Mouse (Mus musculus) intestine, embryonic 14.5 days (tissue): ENCODE data around the gene P3h2. TPM values are rescaled to one million over a fixed set of nuclear protein-coding genes. Genes with fewer than 3 reads are reported as not detected.

Source experiments
- ATAC-seq: fragments of 200-750 bp; cut with Nextera tagmentation; replicated peaks from 2 replicates; pipeline ENCODE4 v1.8.0; 2017; ENCODE audit warnings: low read depth, moderate number of reproducible peaks, moderate TSS enrichment, moderate library complexity; ENCODE audit not compliant: low FRiP score, low TSS enrichment
- DNase-seq: peaks from one replicate; pipeline ENCODE4 v3.0.0-alpha.2; 2018; ENCODE audit warnings: low spot score
- H3K27ac ChIP-seq: fragments of 300-500 bp; sonication (generic); 2 replicates; pipeline ENCODE4 v1.5.1; 2014; ENCODE audit warnings: low read depth, mild to moderate bottlenecking, control low read depth
- H3K27me3 ChIP-seq: fragments of 300-500 bp; sonication (generic); replicated peaks from 2 replicates; pipeline ENCODE4 v1.6.1; 2014; ENCODE audit warnings: low read length, control low read depth; ENCODE audit not compliant: control insufficient read depth, insufficient read depth
- H3K36me3 ChIP-seq: fragments of 300-500 bp; sonication (generic); 2 replicates; pipeline ENCODE4 v1.6.1; 2014; ENCODE audit warnings: low read length, control low read depth; ENCODE audit not compliant: control insufficient read depth, insufficient read depth
- H3K4me1 ChIP-seq: fragments of 300-500 bp; sonication (generic); replicated peaks from 2 replicates; pipeline ENCODE4 v1.6.1; 2014; ENCODE audit warnings: low read length, control low read depth, mixed read lengths; ENCODE audit not compliant: control insufficient read depth, insufficient read depth
- H3K4me2 ChIP-seq: fragments of 300-500 bp; sonication (generic); 2 replicates; pipeline ENCODE4 v1.6.1; 2014; ENCODE audit warnings: low read length
- H3K4me3 ChIP-seq: fragments of 300-500 bp; sonication (generic); 2 replicates; pipeline ENCODE4 v1.5.1; 2014; ENCODE audit warnings: low read depth, low read length, control low read depth, mixed read lengths
- H3K9ac ChIP-seq: fragments of 300-500 bp; sonication (generic); 2 replicates; pipeline ENCODE4 v1.6.1; 2014; ENCODE audit warnings: mild to moderate bottlenecking, low read length
- H3K9me3 ChIP-seq: fragments of 300-500 bp; sonication (generic); 2 replicates; pipeline ENCODE4 v1.6.1; 2016; ENCODE audit warnings: low read length, control low read depth; ENCODE audit not compliant: control insufficient read depth
- WGBS: fragments of 180-500 bp; shearing (Covaris S2); extraction: QIAGEN DNeasy Blood & Tissue Kit; methylation state at CpG from one replicate; pipeline ENCODE4 v1.1.7; 2014; 5-methylcytosine and 5-hydroxymethylcytosine counted together
- polyA plus RNA-seq: library from polyadenylated mRNA; unstranded; fragments of >200 nt; fragmentation: Nextera tagmentation; extraction: Ambion mirVana; gene quantifications from 2 replicates; pipeline ENCODE4 v1.2.1, GENCODE M21; 2014

Gene P3h2
- polyA plus RNA-seq, result 6.2 and 6.5 TPM in 2 replicates

GRCm38 (mm10) chr16:26105115-26105974 is at the start of gene P3h2:
Gene P3h2, minus strand, starts transcription at chr16:26105784.
- WGBS, result under 1% methylated on average over 97 of the region's 101 CpGs
- Histone ChIP-seq H3K4me2 (peak within 1 kb of the TSS; percentile 72), H3K9ac (peak within 1 kb of the TSS; percentile 75), H3K4me3 (peak within 1 kb of the TSS; percentile 67), H3K4me1 (no peaks in the 10 kb centered on the region; the same call in 1 of the 2 replicates), H3K27me3 (no peaks in the 10 kb centered on the region), H3K27ac (peak within 1 kb of the TSS; percentile 95), H3K36me3 (no peaks in the 10 kb centered on the region), H3K9me3 (no peaks in the 10 kb centered on the region)
- DNase-seq (peak; percentile 86), ATAC-seq (peak; percentile 93)

- H3K9ac ChIP-seq, result no peak overlapping the region
- no peak for ATAC-seq
Observed at GRCm38 (mm10) chr16:26152258-26152657, 46.7 kb upstream of the P3h2 start.

GRCm38 (mm10) chr16:26150943-26151342 is 45.4 kb upstream of the P3h2 start:
- no peaks in the 10 kb centered on the region for H3K4me1 ChIP-seq
- no peak overlapping the region for H3K4me3 ChIP-seq
- no peak overlapping the region for H3K27ac ChIP-seq
- ATAC-seq (no peak), DNase-seq (no peak)
- no peaks in the 10 kb centered on the region for H3K36me3 ChIP-seq
- no peak overlapping the region for H3K9ac ChIP-seq
- H3K27me3 ChIP-seq, result no peaks in the 10 kb centered on the region
- H3K9me3 ChIP-seq, result no peaks in the 10 kb centered on the region
- 72% methylated on average over 1 of the region's 1 CpGs for WGBS
- H3K4me2 ChIP-seq, result no peak overlapping the region

More at GRCm38 (mm10) chr16:26152258-26152657, 46.7 kb upstream of the P3h2 start:
- no peaks in the 10 kb centered on the region for H3K4me1 ChIP-seq
- no peak overlapping the region for H3K4me3 ChIP-seq
- H3K27ac ChIP-seq, result no peak overlapping the region
- 87% methylated on average over 2 of the region's 2 CpGs for WGBS
- H3K36me3 ChIP-seq, result no peaks in the 10 kb centered on the region
- DNase-seq, result no peak
- H3K4me2 ChIP-seq, result no peak overlapping the region
- no peaks in the 10 kb centered on the region for H3K27me3 ChIP-seq
- H3K9me3 ChIP-seq, result no peaks in the 10 kb centered on the region

GRCm38 (mm10) chr16:26146853-26147252 is 41.3 kb upstream of the P3h2 start:
- 85% methylated on average over 1 of the region's 1 CpGs for WGBS
- Histone ChIP-seq H3K27ac (no peak overlapping the region), H3K9me3 (no peaks in the 10 kb centered on the region), H3K9ac (no peak overlapping the region), H3K4me2 (no peak overlapping the region), H3K36me3 (no peaks in the 10 kb centered on the region), H3K4me3 (no peak overlapping the region), H3K4me1 (no peaks in the 10 kb centered on the region), H3K27me3 (no peaks in the 10 kb centered on the region)
- ATAC-seq (no peak), DNase-seq (no peak)

GRCm38 (mm10) chr16:26131126-26131525 is 25.5 kb upstream of the P3h2 start:
- DNase-seq (no peak), ATAC-seq (no peak)
- Histone ChIP-seq H3K4me3 (no peak overlapping the region), H3K27me3 (no peaks in the 10 kb centered on the region), H3K36me3 (no peaks in the 10 kb centered on the region), H3K9ac (no peak overlapping the region), H3K4me1 (no peaks in the 10 kb centered on the region), H3K9me3 (no peaks in the 10 kb centered on the region), H3K27ac (no peak overlapping the region), H3K4me2 (no peak overlapping the region)
- WGBS, result 91% methylated on average over 1 of the region's 1 CpGs

- DNase-seq (peak; percentile 62), ATAC-seq (no peak; the same call in 1 of the 2 replicates)
- Histone ChIP-seq H3K9me3 (no peaks in the 10 kb centered on the region), H3K4me3 (no peak overlapping the region), H3K9ac (no peak overlapping the region), H3K27ac (peak overlapping the region; percentile 95; the same call in 1 of the 2 replicates), H3K36me3 (no peaks in the 10 kb centered on the region), H3K4me1 (no peaks in the 10 kb centered on the region; the same call in 1 of the 2 replicates), H3K4me2 (no peak overlapping the region; the same call in none of the 2 replicates), H3K27me3 (no peaks in the 10 kb centered on the region)
- 60% methylated on average over 5 of the region's 5 CpGs for WGBS
Observed at GRCm38 (mm10) chr16:26106618-26107017, 1.0 kb upstream of the P3h2 start.

GRCm38 (mm10) chr16:26106041-26106617 is 545 bp upstream of the P3h2 start:
- ATAC-seq (peak; percentile 64), DNase-seq (peak; percentile 88)
- Histone ChIP-seq H3K27ac (peak overlapping the region; percentile 95), H3K4me3 (peak overlapping the region; percentile 67), H3K27me3 (no peaks in the 10 kb centered on the region), H3K9me3 (no peaks in the 10 kb centered on the region), H3K4me1 (no peaks in the 10 kb centered on the region; the same call in 1 of the 2 replicates), H3K9ac (peak overlapping the region; percentile 75; the same call in 1 of the 2 replicates), H3K4me2 (peak overlapping the region; percentile 72), H3K36me3 (no peaks in the 10 kb centered on the region)
- 3% methylated on average over 5 of the region's 5 CpGs for WGBS

- DNase-seq, result no peak
- H3K27ac ChIP-seq, result no peak overlapping the region
- H3K9ac ChIP-seq, result peak overlapping the region; percentile 75
Observed at GRCm38 (mm10) chr16:26104274-26104673, 1.3 kb downstream of the P3h2 start.

More at GRCm38 (mm10) chr16:26104274-26104673, 1.3 kb downstream of the P3h2 start:
- H3K9me3 ChIP-seq, result no peaks in the 10 kb centered on the region
- no peaks in the 10 kb centered on the region for H3K27me3 ChIP-seq
- H3K4me1 ChIP-seq, result no peaks in the 10 kb centered on the region; the same call in 1 of the 2 replicates
- no peak for ATAC-seq
- 17% methylated on average over 4 of the region's 4 CpGs for WGBS
- H3K36me3 ChIP-seq, result no peaks in the 10 kb centered on the region
- H3K4me3 ChIP-seq, result peak overlapping the region; percentile 67
- peak overlapping the region; percentile 72 for H3K4me2 ChIP-seq
